8 mouse cellular contexts compared by ENCODE assay signal in the genomic region with DNA sequence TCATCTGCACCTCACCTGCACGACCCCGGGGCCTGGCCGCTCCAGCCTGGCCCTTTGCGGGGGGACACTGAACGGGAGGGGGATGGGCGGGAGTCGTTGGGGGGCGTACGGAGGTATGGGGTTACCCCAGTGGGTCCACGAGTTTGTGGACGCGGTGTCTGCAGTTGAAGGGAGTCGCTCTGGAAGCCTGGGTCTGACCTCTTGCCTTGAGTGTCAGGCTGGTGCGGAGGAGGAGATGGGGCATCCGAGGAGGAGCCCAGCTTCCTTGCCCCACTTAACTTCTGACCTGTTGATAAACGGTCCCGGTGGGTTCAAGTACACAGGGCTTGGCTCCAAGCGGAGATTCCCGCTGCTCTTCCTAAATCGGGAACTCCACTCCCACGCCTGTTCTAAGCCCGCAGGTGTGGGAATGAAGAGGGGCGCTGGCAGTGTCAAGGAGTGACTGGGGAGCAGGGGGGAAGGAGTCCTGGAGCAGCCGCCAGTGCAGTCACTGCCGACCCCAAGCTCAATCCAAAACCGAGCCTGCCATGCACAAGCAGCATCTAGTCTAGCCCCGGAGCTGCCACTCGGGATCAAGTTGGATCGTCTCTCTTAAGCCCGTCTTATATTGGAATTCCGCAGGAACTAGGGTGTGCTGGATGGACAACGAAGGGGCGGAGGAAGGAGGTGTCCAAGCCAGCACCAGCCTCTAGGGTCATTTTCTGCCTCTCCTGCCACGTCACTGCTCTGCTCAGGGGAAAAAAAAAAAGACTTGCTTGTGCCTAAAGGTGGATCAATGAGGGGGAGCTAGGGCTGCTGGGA. TPM values are rescaled to one million over a fixed set of nuclear protein-coding genes. Genes with fewer than 3 reads are reported as not detected.
DNase-seq lines count a peak whose midpoint lies in the region; ATAC-seq and TF ChIP-seq lines count a peak whose summit lies in the region.

No protein-coding gene starts in this region.

- no peak for TF ChIP-seq RAD21 in CH12.LX (IDR thresholded peaks at IDR 0.05; ENCODE audit: low read depth, low read length)

- peaks cover 0 to 6% of the 10 kb centered on the region in 2 experiments for H3K36me3 ChIP-seq in CH12.LX (replicated peaks in 1 of 2; ENCODE audit: control insufficient read depth in 1 of 2, insufficient read depth in 1 of 2, low read length in 1 of 2)
- no peaks in the 10 kb centered on the region for H3K36me3 ChIP-seq in embryonic facial prominence, embryonic 12.5 days
- no peaks in the 10 kb centered on the region for H3K36me3 ChIP-seq in heart, embryonic 11.5 days (ENCODE audit: control insufficient read depth, insufficient read depth, low read length)
- H3K36me3 ChIP-seq in kidney, embryonic 15.5 days, result no peaks in the 10 kb centered on the region
- no peaks in the 10 kb centered on the region for H3K36me3 ChIP-seq in lung, embryonic 15.5 days

- TF ChIP-seq CTCF in CH12.LX (conservative IDR thresholded peaks at IDR 0.05 in 1 of 2, IDR thresholded peaks at IDR 0.05 in 1 of 2; ENCODE audit: low read depth in 2 of 2, low read length in 2 of 2), result no peak
- no peak for TF ChIP-seq CTCF in olfactory bulb, adult 2 months (IDR thresholded peaks at IDR 0.05; ENCODE audit: insufficient read depth, low read depth, low read length)

- no peak; the same call in none of the 2 replicates for ATAC-seq in embryonic facial prominence, embryonic 12.5 days (ENCODE audit: insufficient number of reproducible peaks, insufficient read depth, low FRiP score, low TSS enrichment)
- peak; percentile 58 for ATAC-seq in heart, embryonic 11.5 days (replicated peaks; ENCODE audit: insufficient number of reproducible peaks, low FRiP score, low TSS enrichment)
- peak; percentile 64; the same call in 1 of the 2 replicates for ATAC-seq in kidney, embryonic 15.5 days (replicated peaks; ENCODE audit: low FRiP score)
- ATAC-seq in lung, embryonic 15.5 days (ENCODE audit: borderline replicate concordance, extremely low read depth, low FRiP score, low TSS enrichment), result peak; percentile 15

- H3K27ac ChIP-seq in CH12.LX (ENCODE audit: insufficient read depth, low read depth), result peak overlapping the region; percentile 34; the same call in 1 of the 2 replicates
- peak overlapping the region; percentile 78 for H3K27ac ChIP-seq in embryonic facial prominence, embryonic 12.5 days
- H3K27ac ChIP-seq in heart, embryonic 11.5 days (ENCODE audit: low read depth, low read length), result peak overlapping the region; percentile 88
- H3K27ac ChIP-seq in kidney, embryonic 15.5 days, result peak overlapping the region; percentile 90
- peak overlapping the region; percentile 84 for H3K27ac ChIP-seq in lung, embryonic 15.5 days
- H3K27ac ChIP-seq in olfactory bulb, adult 2 months (ENCODE audit: insufficient read depth, low read depth, low read length), result no peak overlapping the region

- peaks cover 15% of the 10 kb centered on the region for H3K79me2 ChIP-seq in CH12.LX (replicated peaks; ENCODE audit: control insufficient read depth, extremely low read depth, insufficient read depth, poor library complexity, severe bottlenecking)

- H3K9ac ChIP-seq in CH12.LX (ENCODE audit: insufficient read depth, low read depth), result peak overlapping the region; percentile 76
- peak overlapping the region; percentile 79 for H3K9ac ChIP-seq in embryonic facial prominence, embryonic 12.5 days
- H3K9ac ChIP-seq in heart, embryonic 11.5 days (ENCODE audit: low read depth, low read length), result peak overlapping the region; percentile 83
- H3K9ac ChIP-seq in kidney, embryonic 15.5 days, result peak overlapping the region; percentile 98
- peak overlapping the region; percentile 96 for H3K9ac ChIP-seq in lung, embryonic 15.5 days

- in situ Hi-C loops in CH12.LX (cut with MboI; ENCODE audit: low pct_ligation_motif_present, low pct_unique_long_range_greater_than_20kb, low sequenced_read_pairs), result no loop called here

- peak overlapping the region; percentile 67 for H3K4me2 ChIP-seq in CH12.LX (ENCODE audit: insufficient read depth, low read depth, poor library complexity, severe bottlenecking)
- H3K4me2 ChIP-seq in embryonic facial prominence, embryonic 12.5 days (replicated peaks), result peak overlapping the region; percentile 83
- peak overlapping the region; percentile 70 for H3K4me2 ChIP-seq in heart, embryonic 11.5 days
- peak overlapping the region; percentile 88 for H3K4me2 ChIP-seq in kidney, embryonic 15.5 days
- peak overlapping the region; percentile 63 for H3K4me2 ChIP-seq in lung, embryonic 15.5 days

- H3K27me3 ChIP-seq in CH12.LX (replicated peaks), result no peaks in the 10 kb centered on the region
- no peaks in the 10 kb centered on the region for H3K27me3 ChIP-seq in embryonic facial prominence, embryonic 12.5 days
- H3K27me3 ChIP-seq in heart, embryonic 11.5 days (ENCODE audit: control insufficient read depth, insufficient read depth, low read length), result no peaks in the 10 kb centered on the region
- no peaks in the 10 kb centered on the region for H3K27me3 ChIP-seq in kidney, embryonic 15.5 days
- no peaks in the 10 kb centered on the region for H3K27me3 ChIP-seq in lung, embryonic 15.5 days

- peaks cover 0 to 28% of the 10 kb centered on the region in 2 experiments; a peak in 2 of 4 replicates for H3K4me1 ChIP-seq in CH12.LX (ENCODE audit: control insufficient read depth in 1 of 2, insufficient read depth in 2 of 2)
- peaks cover 17% of the 10 kb centered on the region for H3K4me1 ChIP-seq in embryonic facial prominence, embryonic 12.5 days
- H3K4me1 ChIP-seq in heart, embryonic 11.5 days (ENCODE audit: control insufficient read depth, insufficient read depth, low read length), result no peaks in the 10 kb centered on the region; the same call in 1 of the 2 replicates
- H3K4me1 ChIP-seq in kidney, embryonic 15.5 days, result peaks cover 18% of the 10 kb centered on the region
- H3K4me1 ChIP-seq in lung, embryonic 15.5 days, result peaks cover 24% of the 10 kb centered on the region; the same call in 1 of the 2 replicates
- H3K4me1 ChIP-seq in olfactory bulb, adult 2 months (ENCODE audit: control insufficient read depth, insufficient read depth, low read length), result peaks cover 8% of the 10 kb centered on the region

- peak overlapping the region; percentile 82 to 88 (median 83) for H3K4me3 ChIP-seq in CH12.LX (replicated peaks in 1 of 3; ENCODE audit: low read depth in 2 of 3, low read length in 2 of 3, poor library complexity in 1 of 3)
- peak overlapping the region; percentile 73 for H3K4me3 ChIP-seq in embryonic facial prominence, embryonic 12.5 days
- peak overlapping the region; percentile 67 for H3K4me3 ChIP-seq in heart, embryonic 11.5 days (ENCODE audit: low read depth, low read length)
- H3K4me3 ChIP-seq in kidney, embryonic 15.5 days (replicated peaks), result peak overlapping the region; percentile 96
- H3K4me3 ChIP-seq in lung, embryonic 15.5 days, result peak overlapping the region; percentile 93
- H3K4me3 ChIP-seq in olfactory bulb, adult 2 months (ENCODE audit: insufficient read depth, low read depth, low read length), result peak overlapping the region; percentile 99

- under 1% methylated on average over 34 of the region's 34 CpGs for WGBS in embryonic facial prominence, embryonic 12.5 days
- under 1% methylated on average over 34 of the region's 34 CpGs for WGBS in heart, embryonic 11.5 days (ENCODE audit: insufficient replicate concordance)
- WGBS in kidney, embryonic 15.5 days, result under 1% methylated on average over 34 of the region's 34 CpGs
- under 1% methylated on average over 34 of the region's 34 CpGs for WGBS in lung, embryonic 15.5 days
- WGBS in olfactory bulb, adult 2 months, result under 1% methylated on average over 34 of the region's 34 CpGs

- peak; percentile 46 for DNase-seq in CH12.LX (ENCODE audit: extremely low read depth)
- peak; percentile 9 for DNase-seq in adrenal gland, postnatal 25 days
- DNase-seq in thymus, postnatal 0 days (ENCODE audit: low spot score), result peak; percentile 33

- no peak for TF ChIP-seq EP300 in CH12.LX (IDR thresholded peaks at IDR 0.05; ENCODE audit: low read length)

- TF ChIP-seq POLR2A in CH12.LX (IDR thresholded peaks at IDR 0.05; ENCODE audit: low read depth, low read length), result no peak; the same call in 1 of the 2 replicates
- no peak; the same call in 1 of the 2 replicates for TF ChIP-seq POLR2A in olfactory bulb, adult 2 months (IDR thresholded peaks at IDR 0.05; ENCODE audit: insufficient read depth, low read depth, low read length)

- no peaks in the 10 kb centered on the region for H3K9me3 ChIP-seq in CH12.LX (replicated peaks; ENCODE audit: low read length)
- no peaks in the 10 kb centered on the region for H3K9me3 ChIP-seq in embryonic facial prominence, embryonic 12.5 days
- no peaks in the 10 kb centered on the region for H3K9me3 ChIP-seq in heart, embryonic 11.5 days (replicated peaks; ENCODE audit: control insufficient read depth, low read length)
- no peaks in the 10 kb centered on the region for H3K9me3 ChIP-seq in kidney, embryonic 15.5 days (replicated peaks)
- H3K9me3 ChIP-seq in lung, embryonic 15.5 days, result no peaks in the 10 kb centered on the region

- dilution Hi-C loops in CH12.LX (cut with MboI; ENCODE audit: extremely low pct_ligation_motif_present, extremely low pct_unique_long_range_greater_than_20kb, low sequenced_read_pairs), result no loop called here

RNA-seq across cellular contexts. Expression of a gene that starts 0.9 kb away (rescaled TPM):
- total RNA-seq in CH12.LX (2012; rRNA removed), result 19.8 and 21.2 TPM in 2 replicates
- total RNA-seq in CH12.LX (2014; rRNA removed), result 27.9 and 30.6 TPM in 2 replicates
- polyA plus RNA-seq in CH12.LX (2012; ENCODE audit: insufficient read length, low read depth), result 12.0 and 13.3 TPM in 2 replicates
- total RNA-seq in adrenal gland, postnatal 25 days (2021), result 17.0 and 19.7 TPM in 2 replicates
- polyA plus RNA-seq in embryonic facial prominence, embryonic 12.5 days (2016; fragmentation: Nextera tagmentation; extraction: Ambion mirVana), result 103 and 109 TPM in 2 replicates
- 57.3 and 62.2 TPM in 2 replicates for polyA plus RNA-seq in heart, embryonic 11.5 days (2014; fragmentation: Nextera tagmentation; extraction: Ambion mirVana)
- polyA plus RNA-seq in kidney, embryonic 15.5 days (2015; fragmentation: Nextera tagmentation; extraction: Ambion mirVana), result 80.4 and 82.5 TPM in 2 replicates
- polyA plus RNA-seq in lung, embryonic 15.5 days (2015; fragmentation: Nextera tagmentation; extraction: Ambion mirVana), result 75.7 and 77.8 TPM in 2 replicates
- not detected in 2 replicates for polyA plus RNA-seq in olfactory bulb, adult 2 months (2012; ENCODE audit: insufficient read depth, insufficient read length, low replicate concordance, missing spikeins)
- polyA plus RNA-seq in thymus, postnatal 0 days (2015; fragmentation: Nextera tagmentation; extraction: Ambion mirVana), result 42.9 and 45.6 TPM in 2 replicates

RNA-seq across cellular contexts. Expression of a gene that starts 1.0 kb away (rescaled TPM):
- total RNA-seq in CH12.LX (2012; rRNA removed) (0.89 and 0.97 TPM in 2 replicates), CH12.LX (2014; rRNA removed) (1.6 and 1.8 TPM in 2 replicates)
- 0.85 and 0.87 TPM in 2 replicates for polyA plus RNA-seq in CH12.LX (2012; ENCODE audit: insufficient read length, low read depth)
- total RNA-seq in adrenal gland, postnatal 25 days (2021), result 0.81 and 0.91 TPM in 2 replicates
- polyA plus RNA-seq in embryonic facial prominence, embryonic 12.5 days (2016; fragmentation: Nextera tagmentation; extraction: Ambion mirVana), result 0.88 and 1.6 TPM in 2 replicates
- 1.4 TPM in 2 replicates for polyA plus RNA-seq in heart, embryonic 11.5 days (2014; fragmentation: Nextera tagmentation; extraction: Ambion mirVana)
- polyA plus RNA-seq in kidney, embryonic 15.5 days (2015; fragmentation: Nextera tagmentation; extraction: Ambion mirVana), result 0.68 and 0.99 TPM in 2 replicates
- polyA plus RNA-seq in lung, embryonic 15.5 days (2015; fragmentation: Nextera tagmentation; extraction: Ambion mirVana), result 0.83 and 0.91 TPM in 2 replicates
- not detected in 2 replicates for polyA plus RNA-seq in olfactory bulb, adult 2 months (2012; ENCODE audit: insufficient read depth, insufficient read length, low replicate concordance, missing spikeins)
- polyA plus RNA-seq in thymus, postnatal 0 days (2015; fragmentation: Nextera tagmentation; extraction: Ambion mirVana), result 1.8 and 1.9 TPM in 2 replicates

RNA-seq across cellular contexts. Expression of a gene that starts 24.5 kb away (rescaled TPM):
- total RNA-seq in CH12.LX (2012; rRNA removed) (9.7 and 11.2 TPM in 2 replicates), CH12.LX (2014; rRNA removed) (32.0 and 34.0 TPM in 2 replicates)
- 10.7 and 18.4 TPM in 2 replicates for polyA plus RNA-seq in CH12.LX (2012; ENCODE audit: insufficient read length, low read depth)
- total RNA-seq in adrenal gland, postnatal 25 days (2021), result 3.9 and 9.1 TPM in 2 replicates
- 26.3 and 28.9 TPM in 2 replicates for polyA plus RNA-seq in embryonic facial prominence, embryonic 12.5 days (2016; fragmentation: Nextera tagmentation; extraction: Ambion mirVana)
- polyA plus RNA-seq in heart, embryonic 11.5 days (2014; fragmentation: Nextera tagmentation; extraction: Ambion mirVana), result 15.1 and 17.0 TPM in 2 replicates
- polyA plus RNA-seq in kidney, embryonic 15.5 days (2015; fragmentation: Nextera tagmentation; extraction: Ambion mirVana), result 14.9 and 15.9 TPM in 2 replicates
- 10.7 and 12.0 TPM in 2 replicates for polyA plus RNA-seq in lung, embryonic 15.5 days (2015; fragmentation: Nextera tagmentation; extraction: Ambion mirVana)
- polyA plus RNA-seq in olfactory bulb, adult 2 months (2012; ENCODE audit: insufficient read depth, insufficient read length, low replicate concordance, missing spikeins), result not detected in 2 replicates
- polyA plus RNA-seq in thymus, postnatal 0 days (2015; fragmentation: Nextera tagmentation; extraction: Ambion mirVana), result 30.2 and 30.4 TPM in 2 replicates
